Mouse (Mus musculus) erythroblast, embryonic 14.5 days (primary cell): ENCODE results near the gene Sae1.

Experiments
- GATA1 ChIP-seq: IDR thresholded peaks from 2 replicates; pipeline ENCODE4 v1.6.1; 2012; ENCODE audit warnings: low read length, inconsistent platforms, mixed read lengths
- TAL1 ChIP-seq: IDR thresholded peaks from 3 replicates; pipeline ENCODE4 v1.6.1; 2012; ENCODE audit warnings: low read length, inconsistent platforms, mixed read lengths

GRCm38 (mm10) chr7:16311453-16312004 lies 76.1 kb downstream of the Sae1 start:
- no peak for TF ChIP-seq GATA1
- TF ChIP-seq TAL1, result no peak
